Mouse (Mus musculus) T-helper 2 cell (primary cell): ENCODE measurements around the gene Snap47.

Experiments
- in situ Hi-C: fragments of 300-600 bp; cut with MboI, MseI; formaldehyde crosslinking; loops from one replicate; pipeline ENCODE4 v1.15.1; 2025; ENCODE audit warnings: high pct_unique_total_duplicates

Snap47 gene

GRCm38 (mm10) chr11:59451086-59451485 lies at the start of gene Snap47:
Snap47 (minus strand) TSS chr11:59451186.
- in situ Hi-C loops: no loop called here

DNA sequence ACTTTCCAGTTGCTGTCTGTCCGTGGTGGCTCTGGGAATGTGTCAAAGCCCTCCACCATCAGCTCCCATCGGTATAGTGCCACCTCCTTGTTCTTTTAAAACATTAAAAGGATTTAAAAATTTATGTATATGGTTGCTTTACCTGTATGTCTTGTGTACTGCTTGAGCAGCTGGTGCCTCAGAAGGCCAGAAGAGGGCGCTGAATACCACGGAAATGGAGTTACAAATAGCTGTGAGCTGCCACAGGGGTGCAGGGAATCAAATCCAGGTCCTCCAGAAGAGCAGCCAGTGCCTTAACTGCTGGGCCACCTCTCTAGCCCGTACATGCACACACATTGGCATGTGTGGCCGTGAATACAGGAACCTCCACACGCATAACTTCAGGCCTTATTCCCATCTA lies 46.8 kb upstream of the Snap47 start:
- in situ Hi-C loops: loop anchor here (10.0 kb wide), 1 partner anchor 1937 kb away; no protein-coding TSS in a partner anchor

DNA sequence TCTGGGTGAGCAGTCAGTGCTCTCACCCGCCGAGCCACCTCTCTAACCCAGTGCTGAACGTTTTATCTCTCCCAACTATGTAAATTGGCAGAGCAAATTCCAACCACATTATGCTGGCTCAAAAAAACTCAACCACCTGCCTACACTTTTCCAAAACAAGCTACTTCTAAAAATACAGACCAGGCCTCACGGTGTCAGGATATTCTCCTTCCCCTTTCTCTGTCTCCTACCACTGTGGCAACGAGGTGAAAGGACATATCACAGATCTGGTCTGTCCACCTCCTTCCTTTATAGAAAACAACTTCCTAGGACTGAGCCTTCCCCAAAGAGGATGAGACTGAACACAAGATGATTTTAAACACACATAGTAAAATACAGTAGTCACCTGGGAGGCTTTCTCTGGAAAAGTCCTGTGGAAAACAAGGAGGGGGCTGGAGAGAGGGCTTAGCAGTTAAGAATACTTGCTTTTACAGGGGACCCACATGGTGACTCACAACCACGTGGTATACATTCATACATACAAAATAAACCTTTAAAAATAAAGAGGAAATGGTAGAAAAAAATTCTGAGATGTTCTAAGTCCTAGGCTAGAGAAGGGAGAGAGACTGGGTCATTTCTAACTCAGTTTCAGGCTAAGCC lies 45.8 kb upstream of the Snap47 start:
- in situ Hi-C loops: loop anchor here (10.0 kb wide), 1 partner anchor 1938 kb away; no protein-coding TSS in a partner anchor

- in situ Hi-C loops: no loop called here
Measured at GRCm38 (mm10) chr11:59486222-59486621, 35.2 kb upstream of the Snap47 start.

GRCm38 (mm10) chr11:59485641-59486040 lies 34.7 kb upstream of the Snap47 start:
- in situ Hi-C loops: no loop called here

DNA sequence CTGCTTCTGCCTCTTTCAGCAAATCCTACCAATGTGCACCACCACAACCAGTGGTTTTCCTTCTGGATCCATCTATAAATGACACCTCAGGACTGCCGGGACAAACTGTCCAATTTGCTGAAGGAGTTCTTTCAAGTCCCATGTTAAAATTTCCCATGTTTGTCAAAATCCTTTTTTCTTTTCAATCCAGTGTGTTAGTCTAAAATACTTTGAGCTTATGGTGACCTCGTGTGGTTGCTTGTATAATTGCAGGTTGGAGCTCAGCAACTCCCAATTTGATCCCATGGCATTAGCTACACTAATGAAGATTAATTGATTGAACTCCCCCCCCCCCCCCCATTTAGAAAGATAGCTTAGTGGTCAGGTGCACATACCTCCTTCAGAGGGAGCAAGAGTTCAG lies 32.2 kb upstream of the Snap47 start:
- in situ Hi-C loops: loop anchor here (5.0 kb wide), 1 partner anchor 181 kb away; no protein-coding TSS in a partner anchor

- in situ Hi-C loops: no loop called here
Measured at GRCm38 (mm10) chr11:59477240-59477639, 26.3 kb upstream of the Snap47 start.

DNA sequence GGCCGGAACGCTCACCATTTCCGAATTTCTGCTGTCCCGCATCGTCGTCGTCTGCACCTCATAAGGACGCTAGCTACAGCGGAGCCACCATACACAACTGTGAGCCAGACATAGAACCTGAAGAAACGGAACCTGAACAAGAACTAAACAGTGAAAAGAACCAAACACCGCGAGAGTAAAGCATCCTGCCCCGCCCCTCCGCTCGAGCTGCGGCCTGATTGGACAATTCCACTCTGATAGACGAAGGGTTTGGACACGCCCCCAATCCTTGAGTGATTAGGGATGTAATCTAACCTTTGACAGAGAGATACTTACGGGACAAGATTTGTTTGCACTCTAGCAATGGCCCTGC lies 21.3 kb upstream of the Snap47 start, which contains the start of gene Zfp867:
Gene Zfp867 (minus strand): TSS at position 149 of the 352 bp plus-strand sequence.
- in situ Hi-C loops: no loop called here

GRCm38 (mm10) chr11:59471413-59472325 lies 20.7 kb upstream of the Snap47 start:
- in situ Hi-C loops: no loop called here

- in situ Hi-C loops: no loop called here
Measured at GRCm38 (mm10) chr11:59460459-59460858, 9.5 kb upstream of the Snap47 start.

GRCm38 (mm10) chr11:59458973-59459372 lies 8.0 kb upstream of the Snap47 start:
- in situ Hi-C loops: no loop called here

DNA sequence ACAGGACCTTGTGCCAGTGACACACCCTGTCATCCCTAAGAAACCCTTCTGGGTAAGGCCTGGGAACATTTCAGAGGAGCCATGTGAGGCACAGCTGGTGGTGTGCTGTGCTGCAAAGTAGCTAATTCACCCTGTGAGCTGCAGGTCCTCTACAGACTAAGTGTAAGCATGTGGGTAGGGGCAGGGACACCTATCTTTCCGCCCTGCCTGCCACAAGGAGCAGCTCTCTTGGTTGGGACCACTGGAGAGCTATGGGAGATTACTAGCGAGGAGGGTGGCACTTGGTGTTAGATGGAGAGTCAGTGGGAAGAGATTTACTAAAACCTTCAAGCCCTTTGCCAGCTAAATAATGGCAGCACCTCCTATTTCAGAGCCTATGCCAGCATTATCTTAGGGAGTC lies 5.9 kb upstream of the Snap47 start:
- in situ Hi-C loops: no loop called here

- in situ Hi-C loops: no loop called here
Measured at GRCm38 (mm10) chr11:59456346-59456745, 5.4 kb upstream of the Snap47 start.

DNA sequence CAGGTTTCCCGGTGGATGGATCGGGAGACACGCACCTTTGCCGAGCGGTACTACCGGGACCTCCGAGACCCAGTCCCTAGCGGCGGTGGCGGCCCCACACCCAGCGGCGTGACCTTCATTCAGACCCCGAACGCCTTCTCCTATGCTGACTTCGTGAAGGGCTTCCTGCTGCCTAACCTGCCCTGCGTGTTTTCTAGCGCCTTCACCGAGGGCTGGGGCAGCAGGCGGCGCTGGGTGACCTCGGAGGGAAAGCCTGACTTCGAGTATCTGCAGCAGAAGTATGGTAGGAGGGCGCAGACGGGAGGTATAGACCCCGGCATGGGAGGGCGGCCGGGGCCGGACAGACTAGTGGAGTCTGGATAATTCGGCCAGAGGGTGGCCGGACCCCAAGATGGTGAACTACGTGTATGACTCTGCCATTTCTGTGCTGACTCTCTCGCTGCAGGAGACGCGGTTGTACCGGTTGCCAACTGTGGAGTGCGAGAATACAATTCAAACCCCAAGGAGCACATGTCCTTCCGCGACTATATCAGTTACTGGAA lies 685 bp downstream of the Snap47 start:
- in situ Hi-C loops: no loop called here

DNA sequence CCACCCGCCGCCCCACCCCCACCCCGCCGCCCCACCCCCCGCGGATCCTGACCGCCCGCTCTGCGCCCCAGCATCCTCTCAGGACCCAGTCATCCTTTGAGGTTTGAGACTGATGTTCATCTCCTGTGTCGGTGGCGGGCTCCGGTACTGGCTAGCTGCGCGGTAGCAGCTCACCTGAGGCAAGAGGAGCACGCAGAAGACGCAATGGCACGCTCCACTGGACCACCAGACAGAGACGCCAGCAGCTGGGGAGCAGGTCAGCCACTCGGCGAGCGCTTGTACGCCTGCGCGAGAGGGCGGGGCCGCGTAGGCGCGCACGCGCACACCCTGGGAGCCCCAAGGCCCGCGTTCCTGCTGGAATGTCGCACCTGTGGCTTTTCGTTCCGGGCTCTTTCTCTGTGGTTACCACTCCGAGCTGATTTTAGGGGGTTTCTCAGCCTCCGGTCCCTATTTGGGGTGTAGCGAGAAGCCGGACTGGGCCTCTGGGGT lies 1.2 kb downstream of the Snap47 start, which contains the start of gene Jmjd4:
Gene Jmjd4 (plus strand): TSS at position 305 of the 489 bp plus-strand sequence.
- in situ Hi-C loops: no loop called here

- in situ Hi-C loops: no loop called here
Measured at GRCm38 (mm10) chr11:59443102-59443501, 7.9 kb downstream of the Snap47 start.

DNA sequence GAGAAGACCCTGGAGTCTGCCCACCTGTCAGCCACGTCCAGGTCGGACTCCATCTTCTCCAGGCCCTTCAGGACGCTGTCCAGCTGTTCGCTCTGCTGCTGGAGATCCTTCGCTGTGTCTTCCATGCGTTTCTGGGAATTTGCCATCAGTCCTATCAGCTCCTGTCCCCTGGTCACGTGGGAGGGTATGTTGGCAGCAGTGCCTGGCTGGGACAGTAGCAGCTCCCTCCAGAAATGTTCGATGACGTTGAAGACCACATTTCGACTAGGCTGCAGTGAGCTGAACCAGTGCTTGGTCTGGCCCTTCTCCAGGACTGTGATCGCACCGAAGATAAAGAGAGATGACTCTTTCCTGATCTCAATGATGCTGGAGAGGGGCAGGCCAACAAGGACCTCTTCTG lies 13.0 kb downstream of the Snap47 start:
- in situ Hi-C loops: no loop called here

GRCm38 (mm10) chr11:59432261-59432660 lies 18.7 kb downstream of the Snap47 start:
- in situ Hi-C loops: no loop called here

DNA sequence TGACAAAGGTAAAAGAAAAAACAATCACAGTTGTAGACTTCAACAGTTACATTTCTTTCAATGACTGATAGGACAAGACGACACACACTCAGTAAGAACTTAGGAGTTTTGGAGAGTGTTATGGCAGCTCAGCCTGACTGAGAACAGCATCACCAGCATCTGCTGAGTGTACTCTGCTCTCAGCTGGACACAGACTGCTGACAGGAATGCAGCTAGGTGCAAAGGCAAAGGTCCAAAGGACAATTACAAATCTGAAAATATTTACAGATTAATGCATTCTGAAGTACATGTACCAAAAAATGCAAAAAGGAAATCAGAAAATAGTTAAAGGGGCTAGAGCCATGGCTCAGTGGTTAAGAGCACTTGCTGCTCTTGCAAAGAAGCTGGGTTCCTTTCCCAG lies 21.0 kb downstream of the Snap47 start:
- in situ Hi-C loops: no loop called here

DNA sequence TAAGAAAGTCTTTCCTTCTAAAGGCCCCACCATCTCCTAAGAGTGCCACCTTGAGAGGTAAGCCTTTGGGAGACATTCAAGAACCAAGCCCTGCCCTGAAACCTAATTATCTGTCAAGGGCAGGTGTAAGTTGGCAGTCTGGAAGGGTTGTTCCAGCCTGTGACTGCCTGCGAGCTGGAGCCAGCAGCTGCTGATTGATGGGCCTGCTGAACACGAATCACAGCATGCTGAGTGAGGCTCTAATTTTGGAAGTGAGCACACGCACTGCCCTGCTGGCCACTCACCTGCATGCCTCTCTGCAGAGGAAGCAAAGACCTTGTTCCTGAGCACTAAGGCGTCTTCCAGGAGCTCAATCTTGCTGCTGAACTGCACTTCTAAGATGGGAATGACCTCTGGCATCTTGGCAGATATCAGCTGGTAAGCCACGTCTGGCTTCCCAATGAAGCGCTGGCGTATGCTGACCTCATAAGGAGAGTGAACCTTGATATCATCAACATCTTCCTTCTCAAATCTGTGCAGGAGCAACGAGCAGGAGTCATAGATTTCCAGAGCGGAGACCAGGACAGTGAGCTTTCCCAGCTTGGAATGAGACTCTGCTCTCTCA lies 22.8 kb downstream of the Snap47 start:
- in situ Hi-C loops: no loop called here

GRCm38 (mm10) chr11:59425671-59426101 lies 25.3 kb downstream of the Snap47 start:
- in situ Hi-C loops: no loop called here
